Mouse (Mus musculus) thymus, postnatal 0 days (tissue): ENCODE results near the gene Cftr. TPM values are rescaled to one million over a fixed set of nuclear protein-coding genes. Genes with fewer than 3 reads are reported as not detected.

Source experiments
- DNase-seq: peaks from one replicate; pipeline ENCODE4 v3.0.0-alpha.2; 2015; ENCODE audit warnings: low spot score
- polyA plus RNA-seq: library from polyadenylated mRNA; unstranded; fragments of >200 nt; fragmentation: Nextera tagmentation; extraction: Ambion mirVana; gene quantifications from 2 replicates; pipeline ENCODE4 v1.2.1, GENCODE M21; 2015

Cftr gene
- 0.17 and 0.22 TPM in 2 replicates for polyA plus RNA-seq

- no peak for DNase-seq
Observed at GRCm38 (mm10) chr6:18170311-18170922, at the start of gene Cftr. Gene Cftr, plus strand, starts transcription at chr6:18170687.

GRCm38 (mm10) chr6:18127206-18127983 is 43.1 kb upstream of the Cftr start:
- DNase-seq: no peak

DNA sequence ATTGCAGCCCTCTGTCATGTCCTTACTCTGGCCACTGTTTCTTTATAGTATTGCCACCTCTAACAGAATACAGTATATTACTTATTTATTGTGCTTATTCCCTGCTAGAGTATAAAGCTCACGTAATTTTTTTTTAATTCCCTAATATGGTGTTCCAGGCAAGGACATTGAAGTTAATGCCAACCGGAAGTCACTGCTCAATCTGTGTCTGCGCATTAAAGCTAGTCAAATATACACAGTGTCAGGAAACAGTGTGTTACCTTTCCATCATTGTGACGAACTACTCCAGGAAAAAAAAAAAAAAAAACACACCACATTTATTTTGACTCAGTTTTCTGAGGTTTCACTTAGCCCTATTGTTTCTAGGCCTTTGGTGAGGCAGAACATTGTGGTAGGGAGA is 42.4 kb upstream of the Cftr start:
- no peak for DNase-seq

GRCm38 (mm10) chr6:18135246-18135645 is 35.2 kb upstream of the Cftr start:
- DNase-seq: no peak

GRCm38 (mm10) chr6:18153031-18153430 is 17.5 kb upstream of the Cftr start:
- DNase-seq: no peak

- DNase-seq: no peak
Observed at GRCm38 (mm10) chr6:18169618-18170017, 869 bp upstream of the Cftr start.

DNA sequence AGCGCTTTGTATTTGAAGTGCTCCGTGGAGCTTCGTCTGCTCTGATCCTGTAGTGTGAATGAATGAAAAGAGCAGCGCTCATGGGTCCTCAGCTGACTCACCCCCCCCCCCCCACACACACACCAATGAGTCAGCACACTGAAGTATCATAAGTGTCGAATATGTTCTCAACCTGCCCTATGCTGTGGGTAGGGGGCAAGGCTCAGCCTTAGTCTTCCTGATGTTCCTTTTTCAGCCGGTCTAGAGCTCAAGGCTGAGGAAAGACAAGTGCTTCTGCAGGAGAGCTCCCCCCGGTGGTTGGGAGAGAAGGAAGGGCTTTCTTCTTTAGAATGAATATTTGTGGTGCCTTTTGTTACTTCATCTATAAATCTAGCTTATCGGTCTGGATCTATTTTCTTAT is 1.1 kb downstream of the Cftr start:
- DNase-seq: no peak

- DNase-seq: no peak
Observed at GRCm38 (mm10) chr6:18177509-18177908, 7.0 kb downstream of the Cftr start.

- DNase-seq: no peak
Observed at GRCm38 (mm10) chr6:18180665-18181064, 10.2 kb downstream of the Cftr start.

DNA sequence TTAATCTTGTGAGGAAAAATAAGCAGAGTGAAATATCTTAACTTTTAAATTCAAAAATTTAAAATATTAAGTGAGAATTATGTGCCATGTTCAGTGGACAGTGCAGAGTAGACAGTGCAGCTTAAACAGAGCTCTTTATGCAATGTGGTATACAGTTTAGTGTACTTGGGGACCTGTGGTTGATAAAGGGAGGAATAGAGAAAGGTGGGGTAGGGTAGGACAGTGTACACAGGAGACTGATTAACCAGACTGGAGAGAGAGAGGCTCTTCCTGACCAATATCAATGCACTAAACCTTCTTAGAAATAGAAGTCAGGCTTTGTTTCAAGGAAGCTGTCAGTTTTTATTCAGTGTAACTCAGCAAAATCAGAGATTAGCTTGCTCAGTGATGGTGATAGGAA is 12.4 kb downstream of the Cftr start:
- DNase-seq: no peak

DNA sequence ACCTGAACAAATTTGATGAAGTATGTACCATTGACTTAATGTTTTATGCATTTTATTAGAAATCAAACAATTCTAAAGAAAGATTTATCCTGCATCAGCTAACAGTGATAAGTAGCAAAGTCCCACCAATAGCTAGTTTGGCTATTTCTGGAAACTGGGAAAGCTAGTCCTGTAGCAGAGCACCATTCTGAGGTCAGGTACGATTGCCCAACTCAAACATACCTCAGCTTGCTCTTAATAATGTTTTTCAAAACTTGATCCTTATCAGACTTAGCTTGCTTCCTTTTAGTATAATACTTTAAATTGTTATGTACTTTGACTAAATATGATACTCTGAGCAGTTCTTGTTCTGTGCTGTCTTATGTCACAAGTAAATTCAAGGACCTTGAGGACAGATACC is 50.2 kb downstream of the Cftr start:
- no peak for DNase-seq

DNA sequence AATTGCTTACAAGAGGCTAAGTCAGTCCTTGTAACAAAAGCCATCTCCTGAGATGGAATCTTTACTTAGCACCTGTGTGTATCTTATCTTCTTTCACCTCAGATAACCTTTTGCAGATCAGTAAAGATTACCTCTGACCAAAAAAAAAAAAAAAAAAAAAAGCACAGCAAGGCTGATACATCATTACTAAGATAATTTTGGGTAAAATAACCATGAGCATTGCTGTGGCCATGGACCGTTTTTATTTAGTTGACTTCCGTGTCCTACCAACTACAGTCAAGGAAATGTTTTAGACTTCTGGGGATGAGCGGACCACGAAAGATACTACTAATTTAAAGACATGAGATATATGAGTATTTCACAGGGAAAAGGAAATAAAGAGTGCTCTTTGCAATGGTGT is 52.7 kb downstream of the Cftr start:
- no peak for DNase-seq

DNA sequence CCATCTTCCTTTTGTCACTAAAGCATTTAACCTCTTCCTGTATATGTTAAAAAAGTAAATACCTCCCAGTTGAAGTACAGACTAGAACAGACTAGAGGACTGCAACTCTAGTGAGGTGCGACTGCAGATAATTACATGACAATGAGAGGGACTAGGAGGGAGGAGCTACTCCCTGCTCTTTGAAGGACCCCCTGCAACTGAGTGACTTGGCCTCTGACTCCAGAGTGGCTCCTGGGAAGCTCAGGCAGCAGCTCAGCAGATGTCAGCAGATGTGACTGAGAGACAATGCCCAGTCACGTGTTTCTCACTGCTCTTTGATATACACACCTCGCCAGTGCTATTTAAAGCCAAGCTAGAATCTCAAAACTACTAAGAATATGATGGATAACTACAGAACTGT is 54.7 kb downstream of the Cftr start:
- DNase-seq: no peak

GRCm38 (mm10) chr6:18246495-18246894 is 76.0 kb downstream of the Cftr start:
- DNase-seq: no peak

DNA sequence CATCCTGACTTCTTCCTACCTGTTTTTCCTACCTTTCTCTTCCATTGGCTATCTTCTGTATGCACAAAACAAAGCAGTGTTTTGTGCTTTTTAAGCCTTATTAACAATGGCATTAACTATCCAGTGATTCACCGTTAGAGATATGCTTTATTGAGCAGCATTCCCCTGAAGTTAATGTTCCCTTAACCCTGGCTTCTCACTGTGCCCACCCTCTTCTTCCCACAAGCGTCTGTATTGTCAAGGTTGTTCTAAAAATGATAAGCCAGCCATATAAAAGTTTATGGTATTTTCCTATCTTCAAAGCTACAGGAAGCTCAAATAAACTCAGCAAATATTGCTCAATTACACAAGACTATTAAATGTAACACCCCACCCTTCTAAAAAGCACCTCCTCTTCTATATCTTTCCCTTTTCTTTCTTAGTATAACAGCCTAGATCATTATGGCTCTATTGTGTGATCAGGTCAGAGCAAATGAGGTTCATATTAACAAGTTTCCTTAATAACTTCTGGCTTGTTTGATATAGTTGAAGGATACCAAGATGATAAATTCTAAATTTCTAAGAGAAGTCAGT is 77.5 kb downstream of the Cftr start:
- no peak for DNase-seq

DNA sequence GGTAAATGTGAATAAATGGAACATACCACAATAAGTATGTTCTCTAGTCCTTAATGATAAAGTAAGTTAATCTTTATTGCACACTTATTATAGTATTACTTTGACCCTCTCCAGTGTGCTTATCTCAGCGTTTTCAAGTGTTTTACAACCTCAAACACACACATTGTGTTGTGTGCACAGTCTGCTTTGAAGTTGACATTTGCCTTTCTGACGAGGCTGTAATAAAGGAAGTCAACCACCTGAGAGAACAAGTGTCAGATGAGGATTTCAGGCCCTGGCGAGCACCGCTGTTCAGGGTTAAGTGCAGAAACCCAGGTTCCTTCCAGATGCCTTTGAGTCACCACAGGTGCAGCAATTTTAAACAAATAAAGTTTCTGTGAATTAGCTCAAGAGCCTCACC is 78.0 kb downstream of the Cftr start:
- no peak for DNase-seq

GRCm38 (mm10) chr6:18254586-18254985 is 84.1 kb downstream of the Cftr start:
- no peak for DNase-seq

DNA sequence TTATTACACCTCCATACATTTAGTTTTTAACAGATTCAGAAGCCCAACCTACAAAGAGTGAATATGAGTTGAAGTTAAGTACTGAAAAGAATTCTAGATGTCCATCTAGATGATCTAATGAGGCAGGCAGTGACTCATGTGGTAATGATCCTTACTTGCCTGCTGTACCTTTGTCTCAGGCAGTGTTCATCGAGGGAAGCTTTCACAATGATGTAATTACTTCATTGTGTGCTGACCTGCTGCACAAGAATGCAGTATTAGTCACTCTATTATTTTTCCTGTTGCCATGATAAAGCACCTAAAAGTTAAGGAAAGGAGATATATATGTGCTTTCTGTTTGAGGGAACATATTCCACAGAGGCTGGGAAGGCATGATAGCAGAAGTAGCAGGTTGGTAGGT is 100.5 kb downstream of the Cftr start:
- DNase-seq: no peak

- no peak for DNase-seq
Observed at GRCm38 (mm10) chr6:18300781-18301180, 130.3 kb downstream of the Cftr start.

DNA sequence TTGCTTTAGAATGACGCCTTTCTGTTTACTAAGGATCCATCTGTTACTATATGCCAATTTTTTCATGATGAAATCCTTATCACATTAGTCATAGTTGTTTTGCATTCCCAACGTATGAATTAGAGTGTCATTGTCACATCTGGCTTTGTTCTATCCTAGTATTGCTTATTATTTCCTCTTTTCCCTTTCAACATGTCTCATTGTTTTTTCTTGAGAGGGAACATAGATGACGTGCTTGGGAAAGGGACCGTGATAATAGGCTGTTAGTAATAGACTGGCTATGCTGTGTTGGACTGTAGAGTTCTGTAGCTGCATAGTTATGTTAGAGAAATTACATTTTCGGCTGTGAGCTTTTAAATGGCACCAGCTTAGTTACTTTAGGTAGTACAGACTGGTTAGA is 131.6 kb downstream of the Cftr start:
- DNase-seq: no peak

GRCm38 (mm10) chr6:18303228-18303627 is 132.7 kb downstream of the Cftr start:
- no peak for DNase-seq

DNA sequence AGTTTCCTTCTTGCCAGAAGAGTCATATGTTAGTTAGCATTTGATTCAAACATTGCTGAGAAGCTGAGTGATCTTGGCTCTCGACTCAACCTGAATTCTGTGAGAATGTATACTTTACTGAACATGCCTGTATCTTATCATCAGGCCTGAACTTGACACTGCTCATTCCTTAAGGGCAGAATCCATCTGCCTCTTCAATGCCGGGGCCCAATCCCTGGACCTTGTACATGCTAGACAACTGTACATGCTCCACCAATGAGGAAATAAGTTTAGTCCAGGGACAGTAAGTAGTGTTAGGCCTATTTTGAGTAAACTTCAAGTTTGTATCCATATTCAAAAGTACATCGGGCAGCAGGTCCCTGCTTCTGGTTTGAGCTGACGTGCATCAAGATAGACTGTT is 134.6 kb downstream of the Cftr start:
- DNase-seq: no peak

DNA sequence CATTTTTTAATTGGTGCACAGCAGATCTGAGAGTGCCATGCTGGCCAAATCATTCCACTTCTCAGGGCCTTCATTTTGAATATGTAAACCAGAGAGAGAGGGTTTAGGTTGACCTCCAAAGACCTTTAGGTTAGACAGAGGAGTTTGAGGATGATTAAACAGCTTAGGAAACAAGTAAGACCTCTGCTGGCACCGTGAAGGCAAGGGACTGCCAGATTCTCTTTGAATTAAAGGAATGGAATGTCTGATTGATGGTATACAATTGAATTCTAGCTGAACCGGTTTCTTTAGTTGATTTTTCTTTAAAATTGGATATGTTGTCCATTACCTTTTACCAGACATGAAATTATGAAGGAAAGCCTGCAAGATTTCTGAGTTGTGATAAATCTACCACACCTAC is 140.5 kb downstream of the Cftr start:
- DNase-seq: no peak
